Mouse (Mus musculus) forebrain, embryonic 12.5 days (tissue): Measurements from ENCODE around the gene Zfp410. TPM values are rescaled to one million over a fixed set of nuclear protein-coding genes. Genes with fewer than 3 reads are reported as not detected.
A peak's percentile ranks its signal among the peaks of the same experiment; 100 is the strongest.

Source experiments
- ATAC-seq: fragments of 200-750 bp; cut with Nextera tagmentation; 2 replicates; pipeline ENCODE4 v1.8.0; 2017; ENCODE audit warnings: moderate TSS enrichment; ENCODE audit not compliant: low FRiP score
- H3K27ac ChIP-seq: fragments of 300-500 bp; sonication (generic); 2 replicates; pipeline ENCODE4 v1.5.1; 2016; ENCODE audit warnings: mild to moderate bottlenecking
- H3K27me3 ChIP-seq: fragments of 300-500 bp; sonication (generic); 2 replicates; pipeline ENCODE4 v1.6.1; 2016; ENCODE audit warnings: mild to moderate bottlenecking
- H3K36me3 ChIP-seq: fragments of 300-500 bp; sonication (generic); replicated peaks from 2 replicates; pipeline ENCODE4 v1.6.1; 2016; ENCODE audit warnings: mild to moderate bottlenecking
- H3K4me1 ChIP-seq: fragments of 300-500 bp; sonication (generic); 2 replicates; pipeline ENCODE4 v1.6.1; 2016
- H3K4me2 ChIP-seq: fragments of 300-500 bp; sonication (generic); 2 replicates; pipeline ENCODE4 v1.6.1; 2016; ENCODE audit warnings: mild to moderate bottlenecking, moderate library complexity
- H3K4me3 ChIP-seq: fragments of 300-500 bp; sonication (generic); replicated peaks from 2 replicates; pipeline ENCODE4 v1.5.1; 2016; ENCODE audit warnings: mild to moderate bottlenecking
- H3K9ac ChIP-seq: fragments of 300-500 bp; sonication (generic); 2 replicates; pipeline ENCODE4 v1.6.1; 2016; ENCODE audit warnings: mild to moderate bottlenecking
- H3K9me3 ChIP-seq: fragments of 300-500 bp; sonication (generic); 2 replicates; pipeline ENCODE4 v1.6.1; 2016
- WGBS: fragments of 180-500 bp; shearing (Covaris S2); methylation state at CpG from one replicate; pipeline ENCODE4 v1.1.7; 2016; 5-methylcytosine and 5-hydroxymethylcytosine counted together
- polyA plus RNA-seq: library from polyadenylated mRNA; unstranded; fragments of >200 nt; fragmentation: Nextera tagmentation; extraction: Ambion mirVana; gene quantifications from 2 replicates; pipeline ENCODE4 v1.2.1, GENCODE M21; 2016

Zfp410 gene
- 114 and 117 TPM in 2 replicates for polyA plus RNA-seq

DNA sequence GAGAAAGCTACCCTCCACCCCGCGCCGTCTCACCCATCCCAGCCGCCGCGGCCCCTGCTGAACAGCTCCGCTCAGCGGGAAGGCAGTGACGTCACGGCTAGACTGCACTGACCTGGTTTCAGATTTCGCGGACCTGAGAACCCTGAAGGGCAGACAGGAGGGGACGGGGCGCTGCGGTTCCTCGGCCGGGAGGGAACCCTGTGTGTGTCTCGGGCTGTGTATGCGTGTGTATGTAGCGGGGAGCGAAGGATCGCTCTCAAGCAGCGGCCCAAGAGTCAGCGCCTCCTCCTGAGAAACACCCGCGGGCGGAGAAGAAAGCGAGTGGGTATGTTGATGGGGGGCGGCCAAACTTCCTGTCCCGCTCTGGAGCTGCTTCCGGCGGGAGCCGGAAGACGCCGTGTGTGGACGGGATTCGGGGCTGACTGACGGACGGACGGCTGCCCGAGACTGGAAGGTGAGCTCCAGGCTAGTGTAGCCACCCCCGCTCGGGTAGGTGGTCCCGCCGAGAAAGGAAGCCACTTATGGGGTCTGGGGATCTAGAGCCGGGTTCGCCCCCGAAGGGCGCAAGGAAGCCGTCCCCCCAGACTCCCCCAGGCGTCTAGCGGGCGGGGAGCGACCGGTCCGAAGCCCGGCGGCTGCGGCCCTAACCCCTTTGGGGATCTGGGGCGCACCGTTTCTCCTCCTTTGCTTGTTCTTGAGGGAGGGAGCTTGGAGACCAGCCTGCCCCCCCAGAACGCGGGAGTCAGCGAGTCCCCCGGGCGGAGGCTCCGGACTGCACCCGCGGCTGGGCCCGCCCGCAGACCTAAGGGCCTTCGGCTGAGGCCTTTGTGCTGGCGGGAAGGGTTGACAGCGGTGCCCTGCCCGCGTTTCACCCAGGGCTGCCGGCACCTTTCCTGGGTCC, at the start of gene Zfp410:
TSS of gene Zfp410 (plus strand) at position 132 of the 901 bp plus-strand sequence.
- Histone ChIP-seq H3K27me3 (no peaks in the 10 kb centered on the region), H3K9ac (peak within 1 kb of the TSS; percentile 93), H3K4me3 (peak within 1 kb of the TSS; percentile 87), H3K4me1 (peaks cover 27% of the 10 kb centered on the region), H3K27ac (peak within 1 kb of the TSS; percentile 94), H3K9me3 (no peaks in the 10 kb centered on the region), H3K36me3 (no peaks in the 10 kb centered on the region), H3K4me2 (peak within 1 kb of the TSS; percentile 70)
- ATAC-seq, result peak; percentile 96
- WGBS, result under 1% methylated on average over 75 of the region's 77 CpGs

DNA sequence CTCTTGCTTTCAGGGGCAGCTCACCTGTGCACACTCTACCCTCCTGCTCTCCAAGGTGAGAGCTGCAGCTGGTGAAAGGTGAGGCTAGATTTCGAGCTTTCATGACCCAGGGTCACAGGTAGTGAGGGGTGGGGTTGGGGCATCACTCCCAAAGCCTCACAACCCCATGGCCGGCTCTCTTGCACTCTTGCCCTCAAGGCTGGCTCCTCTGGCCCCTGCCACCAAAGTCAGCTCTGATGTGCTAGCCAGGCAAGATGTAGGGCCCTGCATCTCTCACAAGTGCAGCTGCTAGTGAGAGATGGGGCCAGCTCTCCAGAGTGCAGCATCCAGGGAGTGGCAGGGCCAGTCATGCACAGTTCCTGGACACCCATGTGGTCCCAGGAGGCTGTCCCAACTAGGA, 49.4 kb upstream of the Zfp410 start:
- no peak for ATAC-seq
- Histone ChIP-seq H3K27ac (no peak overlapping the region), H3K4me2 (no peak overlapping the region), H3K9me3 (0 out of 2 replicates have a peak, but pooled peaks cover 2% of the 10 kb centered on the region), H3K9ac (no peak overlapping the region), H3K4me3 (no peak overlapping the region), H3K36me3 (no peaks in the 10 kb centered on the region), H3K27me3 (peaks cover 4% of the 10 kb centered on the region; the same call in 1 of the 2 replicates), H3K4me1 (no peaks in the 10 kb centered on the region)
- WGBS, result 63% methylated on average over 2 of the region's 2 CpGs

DNA sequence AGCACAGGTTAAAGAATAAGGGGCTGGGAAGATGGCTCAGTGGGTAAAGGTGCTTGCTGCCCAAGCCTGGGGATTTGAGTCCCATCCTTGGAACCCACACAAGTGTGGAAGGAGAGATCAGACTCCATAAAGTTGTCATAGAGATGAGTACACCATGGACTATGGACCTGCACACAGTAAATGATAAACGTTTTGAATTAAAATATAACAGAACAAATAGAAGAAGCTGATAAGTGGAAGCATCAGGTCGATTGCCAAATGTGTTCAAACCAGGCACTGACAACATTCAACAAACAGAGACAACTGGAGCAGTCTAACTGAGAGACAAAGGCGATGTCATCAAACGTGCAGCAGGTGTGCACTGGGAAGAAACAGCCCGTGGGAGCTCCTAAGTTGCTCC, 43.3 kb upstream of the Zfp410 start:
- 73% methylated on average over 5 of the region's 5 CpGs for WGBS
- Histone ChIP-seq H3K4me3 (no peak overlapping the region), H3K4me2 (no peak overlapping the region), H3K27me3 (no peaks in the 10 kb centered on the region), H3K36me3 (no peaks in the 10 kb centered on the region), H3K4me1 (peaks cover 13% of the 10 kb centered on the region), H3K9me3 (no peaks in the 10 kb centered on the region), H3K27ac (no peak overlapping the region), H3K9ac (no peak overlapping the region)
- ATAC-seq, result no peak

DNA sequence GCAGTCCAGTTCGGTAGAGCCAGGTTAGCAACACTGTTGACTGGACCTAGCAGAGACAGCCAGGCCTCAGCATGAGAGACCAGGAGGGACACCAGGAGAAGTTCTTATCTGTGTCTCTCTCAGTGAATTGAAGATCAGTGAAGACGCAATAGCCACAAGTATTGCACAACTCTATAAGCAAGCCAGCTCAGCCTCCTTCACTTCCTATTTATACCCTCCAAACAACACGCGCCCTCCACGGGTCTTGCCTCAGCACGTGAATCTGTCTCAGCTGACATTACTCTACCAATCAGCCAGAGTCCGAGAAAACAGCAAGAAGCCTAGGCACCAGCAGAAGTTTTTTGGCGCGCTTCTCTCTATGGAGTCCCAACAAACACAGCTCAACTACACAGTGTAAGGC, 41.4 kb upstream of the Zfp410 start:
- H3K4me2 ChIP-seq, result no peak overlapping the region
- 94% methylated on average over 9 of the region's 9 CpGs for WGBS
- no peaks in the 10 kb centered on the region for H3K36me3 ChIP-seq
- H3K4me1 ChIP-seq, result peaks cover 13% of the 10 kb centered on the region
- no peak overlapping the region for H3K27ac ChIP-seq
- ATAC-seq, result no peak
- no peak overlapping the region for H3K9ac ChIP-seq
- no peaks in the 10 kb centered on the region for H3K9me3 ChIP-seq
- no peak overlapping the region for H3K4me3 ChIP-seq
- no peaks in the 10 kb centered on the region for H3K27me3 ChIP-seq

DNA sequence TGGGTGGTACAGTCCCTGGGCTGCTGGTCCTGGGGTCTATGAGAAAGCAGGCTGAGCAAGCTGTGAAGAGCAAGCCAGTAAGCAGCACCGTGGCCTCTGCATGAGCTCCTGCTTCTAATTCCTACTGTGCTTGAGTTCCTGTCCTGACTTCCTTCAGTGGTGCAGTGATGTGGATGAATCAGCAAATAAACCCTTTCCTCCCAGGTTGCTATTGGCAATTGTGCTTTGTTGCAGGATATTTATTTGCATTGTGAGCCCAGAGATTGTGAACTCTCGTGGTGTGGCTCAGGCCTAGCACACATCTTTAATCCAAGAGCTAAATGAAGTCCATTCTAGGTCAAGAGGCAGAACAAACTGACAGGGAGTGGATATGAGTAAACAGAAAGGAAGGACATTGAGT, 40.4 kb upstream of the Zfp410 start:
- no peaks in the 10 kb centered on the region for H3K27me3 ChIP-seq
- no peak overlapping the region for H3K27ac ChIP-seq
- no peak overlapping the region for H3K9ac ChIP-seq
- WGBS, result 59% methylated on average over 2 of the region's 2 CpGs
- H3K36me3 ChIP-seq, result no peaks in the 10 kb centered on the region
- H3K9me3 ChIP-seq, result no peaks in the 10 kb centered on the region
- H3K4me2 ChIP-seq, result no peak overlapping the region
- H3K4me1 ChIP-seq, result peaks cover 13% of the 10 kb centered on the region
- ATAC-seq, result no peak
- H3K4me3 ChIP-seq, result no peak overlapping the region

DNA sequence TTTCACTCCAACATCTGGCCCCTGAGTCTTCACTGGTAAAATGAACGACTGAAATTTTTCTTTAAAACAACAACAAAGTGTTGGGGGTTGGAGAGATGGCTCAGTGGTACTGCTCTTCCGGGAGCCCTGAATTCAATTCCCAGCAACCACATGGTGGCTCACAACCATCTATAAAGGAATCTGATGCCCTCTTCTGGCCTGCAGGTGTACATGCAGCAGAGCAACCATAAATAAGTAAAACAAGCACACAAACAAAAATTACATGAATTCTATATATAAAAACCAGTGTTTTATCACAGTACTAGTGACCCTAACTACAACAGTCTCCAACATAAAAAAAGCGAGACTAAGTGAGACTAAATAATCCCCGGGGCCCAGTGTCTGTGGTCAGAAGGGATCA, 39.9 kb upstream of the Zfp410 start:
- 87% methylated on average over 4 of the region's 4 CpGs for WGBS
- Histone ChIP-seq H3K36me3 (no peaks in the 10 kb centered on the region), H3K27ac (no peak overlapping the region), H3K4me3 (no peak overlapping the region), H3K4me2 (no peak overlapping the region), H3K27me3 (no peaks in the 10 kb centered on the region), H3K9me3 (no peaks in the 10 kb centered on the region), H3K9ac (no peak overlapping the region), H3K4me1 (peaks cover 13% of the 10 kb centered on the region)
- no peak for ATAC-seq

DNA sequence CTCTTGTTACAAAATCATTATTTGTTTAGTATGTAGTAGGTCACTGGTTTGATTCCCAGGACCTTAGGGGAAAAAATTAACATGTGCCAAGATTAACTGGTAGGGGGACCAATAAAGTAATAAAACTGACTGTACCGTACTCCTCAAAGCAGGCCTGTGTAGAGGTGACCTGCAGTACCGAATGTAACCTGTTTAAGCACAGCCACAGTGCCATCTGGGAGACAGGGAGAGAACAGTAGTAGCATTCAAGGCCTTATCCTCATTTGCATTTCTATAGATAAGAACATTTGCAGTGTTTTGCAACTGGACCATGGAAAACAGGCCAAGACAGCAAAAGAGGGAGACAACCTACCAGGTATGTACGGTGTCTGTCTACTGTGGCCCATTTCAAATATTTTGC, 38.8 kb upstream of the Zfp410 start:
- H3K4me2 ChIP-seq, result no peak overlapping the region
- peak overlapping the region; percentile 63; the same call in 1 of the 2 replicates for H3K27ac ChIP-seq
- H3K4me1 ChIP-seq, result peaks cover 13% of the 10 kb centered on the region
- no peak overlapping the region for H3K9ac ChIP-seq
- peak; percentile 71; the same call in 1 of the 2 replicates for ATAC-seq
- no peaks in the 10 kb centered on the region for H3K36me3 ChIP-seq
- no peaks in the 10 kb centered on the region for H3K27me3 ChIP-seq
- H3K4me3 ChIP-seq, result no peak overlapping the region
- no peaks in the 10 kb centered on the region for H3K9me3 ChIP-seq
- WGBS, result 30% methylated on average over 3 of the region's 3 CpGs

DNA sequence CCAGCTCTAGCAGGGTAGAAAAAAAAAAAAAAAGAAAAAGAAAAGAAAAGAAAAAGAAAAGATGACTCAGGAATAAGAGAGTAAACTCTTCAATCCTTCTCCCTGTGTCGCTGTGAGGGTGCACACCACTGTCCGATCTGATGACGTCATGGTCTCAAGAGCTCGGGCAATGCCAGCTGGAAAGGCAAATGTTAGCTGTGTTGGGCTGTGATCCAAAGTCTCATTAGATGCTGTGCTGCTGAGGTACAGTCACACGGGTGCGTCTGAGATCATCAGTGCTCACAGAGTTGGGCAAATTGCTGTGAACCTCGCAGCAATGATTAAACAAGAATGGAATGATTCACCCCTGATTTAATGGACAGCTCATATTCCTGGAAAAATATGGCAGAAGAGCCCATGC, 37.8 kb upstream of the Zfp410 start:
- Histone ChIP-seq H3K4me2 (no peak overlapping the region), H3K4me1 (peaks cover 13% of the 10 kb centered on the region), H3K36me3 (no peaks in the 10 kb centered on the region), H3K27me3 (no peaks in the 10 kb centered on the region), H3K9me3 (no peaks in the 10 kb centered on the region), H3K4me3 (no peak overlapping the region), H3K9ac (no peak overlapping the region), H3K27ac (0 out of 2 replicates have a peak overlapping the region, but pooled peaks have one; percentile 25)
- WGBS, result 73% methylated on average over 7 of the region's 7 CpGs
- no peak for ATAC-seq

DNA sequence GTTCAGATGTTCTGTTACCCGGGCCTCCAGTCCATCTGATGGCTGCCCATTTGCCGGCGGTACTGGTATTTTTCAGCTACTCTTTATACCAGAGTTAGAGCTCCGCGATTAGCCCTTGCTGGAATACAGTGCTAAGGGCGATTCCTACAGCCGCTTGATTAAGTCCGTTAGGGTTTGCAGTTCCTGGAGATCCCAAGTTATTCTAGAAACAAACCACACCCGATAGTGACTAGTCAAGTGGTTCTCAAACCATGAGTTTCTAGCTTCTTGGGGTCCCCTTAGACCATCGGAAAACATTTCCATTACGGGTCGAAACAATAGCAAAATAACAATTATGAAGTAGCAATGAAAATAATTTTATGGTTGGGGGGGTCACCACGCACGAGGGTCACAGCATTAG, 32.3 kb upstream of the Zfp410 start:
- peak overlapping the region; percentile 54 for H3K4me3 ChIP-seq
- H3K4me2 ChIP-seq, result peak overlapping the region; percentile 69
- H3K4me1 ChIP-seq, result peaks cover 14% of the 10 kb centered on the region
- ATAC-seq, result no peak
- H3K36me3 ChIP-seq, result no peaks in the 10 kb centered on the region
- no peaks in the 10 kb centered on the region for H3K9me3 ChIP-seq
- H3K9ac ChIP-seq, result no peak overlapping the region
- H3K27me3 ChIP-seq, result no peaks in the 10 kb centered on the region
- H3K27ac ChIP-seq, result no peak overlapping the region
- 78% methylated on average over 14 of the region's 14 CpGs for WGBS

DNA sequence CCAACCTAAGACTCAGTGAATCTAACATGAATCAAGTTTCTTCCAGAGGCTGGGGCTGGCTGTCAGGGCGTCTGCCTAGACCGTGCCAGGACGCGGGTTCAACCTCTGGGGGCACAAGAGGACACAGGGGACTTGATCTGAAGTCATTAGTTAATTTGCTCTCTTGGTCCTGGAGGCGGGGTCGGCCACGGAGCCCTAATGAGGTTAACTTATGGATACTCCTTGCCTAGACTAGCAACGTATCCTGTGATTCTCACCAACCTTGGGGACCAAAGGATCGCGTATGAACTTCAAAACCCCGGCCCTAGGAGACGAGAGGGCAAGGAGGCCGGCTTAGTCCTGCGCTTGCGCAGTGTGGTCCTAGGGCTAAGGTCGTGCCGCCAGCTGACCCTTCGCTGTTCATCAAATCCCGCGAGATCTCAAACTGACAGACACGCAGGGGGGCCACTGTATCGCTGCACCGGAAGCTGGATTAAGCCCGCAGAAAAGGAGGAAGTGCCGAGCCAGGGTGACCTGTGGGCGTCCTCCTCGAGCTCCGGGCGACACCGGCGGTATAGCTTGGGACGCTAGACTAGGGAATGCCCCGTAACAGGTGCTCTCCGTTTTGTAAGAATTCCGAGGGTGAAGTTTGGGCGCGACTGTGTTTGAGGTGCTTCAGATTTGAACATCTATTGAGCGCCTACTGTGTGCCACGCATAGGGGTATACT, 31.6 kb upstream of the Zfp410 start, which contains the start of gene Ptgr2:
TSS of gene Ptgr2 (plus strand) at position 348 of the 708 bp plus-strand sequence.
- 0 out of 2 replicates have a peak within 1 kb of the TSS, but pooled peaks have one; percentile 25 for H3K27ac ChIP-seq
- H3K4me2 ChIP-seq, result peak within 1 kb of the TSS; percentile 69
- H3K4me3 ChIP-seq, result peak within 1 kb of the TSS; percentile 54
- ATAC-seq, result peak; percentile 93
- no peaks in the 10 kb centered on the region for H3K27me3 ChIP-seq
- peak within 1 kb of the TSS; percentile 49 for H3K9ac ChIP-seq
- under 1% methylated on average over 39 of the region's 39 CpGs for WGBS
- H3K4me1 ChIP-seq, result peaks cover 14% of the 10 kb centered on the region
- no peaks in the 10 kb centered on the region for H3K36me3 ChIP-seq
- no peaks in the 10 kb centered on the region for H3K9me3 ChIP-seq

DNA sequence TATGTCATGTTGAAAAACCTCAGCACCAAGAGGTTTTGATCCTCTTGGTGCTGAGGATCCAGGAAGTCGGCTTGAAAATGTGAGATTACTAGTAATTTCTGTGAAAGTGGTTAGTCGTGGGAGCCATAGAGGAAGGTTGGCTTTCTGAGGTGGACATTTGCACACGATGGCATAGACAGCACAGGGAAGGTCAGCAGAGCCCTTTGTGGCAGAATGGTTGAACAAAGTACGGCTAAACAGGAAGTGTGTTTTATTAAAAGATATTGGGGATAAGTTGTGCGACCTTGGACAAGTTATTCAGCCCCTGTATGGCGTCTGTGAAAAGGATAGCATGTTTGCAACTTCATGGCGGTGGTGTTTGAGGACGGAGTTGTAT, 31.1 kb upstream of the Zfp410 start:
- Histone ChIP-seq H3K9me3 (no peaks in the 10 kb centered on the region), H3K4me3 (peak overlapping the region; percentile 54), H3K4me1 (peaks cover 14% of the 10 kb centered on the region), H3K36me3 (no peaks in the 10 kb centered on the region), H3K9ac (peak overlapping the region; percentile 49), H3K27ac (no peak overlapping the region), H3K27me3 (no peaks in the 10 kb centered on the region), H3K4me2 (peak overlapping the region; percentile 69)
- WGBS, result 35% methylated on average over 8 of the region's 8 CpGs
- no peak for ATAC-seq

DNA sequence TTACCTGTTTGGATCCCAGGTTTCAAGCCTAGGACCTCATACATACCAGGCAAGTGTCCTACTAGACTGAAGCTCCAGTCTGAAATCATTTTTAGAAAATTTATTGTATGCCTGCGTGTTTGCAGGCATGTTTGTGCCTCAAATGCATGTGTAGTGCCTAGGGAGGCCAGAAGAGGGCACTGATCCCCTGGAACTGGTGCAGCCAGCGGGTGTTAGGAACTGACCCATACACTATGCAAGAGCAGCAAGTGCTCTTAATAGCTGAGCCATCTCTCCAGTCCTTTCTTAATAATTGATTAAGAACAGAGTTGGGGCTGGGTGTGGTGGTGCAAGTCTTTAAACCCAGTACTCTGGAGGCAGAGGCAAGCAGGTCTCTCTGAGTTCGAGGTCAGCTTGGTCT, 28.2 kb upstream of the Zfp410 start:
- H3K27me3 ChIP-seq, result no peaks in the 10 kb centered on the region
- H3K4me1 ChIP-seq, result peaks cover 14% of the 10 kb centered on the region
- H3K9ac ChIP-seq, result no peak overlapping the region
- H3K27ac ChIP-seq, result no peak overlapping the region
- no peak overlapping the region for H3K4me3 ChIP-seq
- 63% methylated on average over 3 of the region's 3 CpGs for WGBS
- no peaks in the 10 kb centered on the region for H3K9me3 ChIP-seq
- no peak overlapping the region for H3K4me2 ChIP-seq
- no peak for ATAC-seq
- peaks cover 4% of the 10 kb centered on the region; the same call in 1 of the 2 replicates for H3K36me3 ChIP-seq
